Mouse (Mus musculus): ENCODE measurements around the gene Mycl. TPM values are rescaled to one million over a fixed set of nuclear protein-coding genes. Genes with fewer than 3 reads are reported as not detected.

The Mycl gene
- total and polyA plus RNA-seq, 3 experiments, result 0.38 to 0.51 (median 0.44) TPM

GRCm38 (mm10) chr4:122961100-122961567, 34.3 kb upstream of the Mycl start, which contains the start of gene Mfsd2a (continued):
- peak; percentile 78 for TF ChIP-seq SIN3A (IDR thresholded peaks at IDR 0.05; ENCODE audit: low read length)
- TF ChIP-seq NELFE (IDR thresholded peaks at IDR 0.05; ENCODE audit: low read depth, low read length), result peak; percentile 99
- peak; percentile 99 for TF ChIP-seq MYC (IDR thresholded peaks at IDR 0.05; ENCODE audit: low read depth, low read length)
- TF ChIP-seq MAFK (IDR thresholded peaks at IDR 0.05; ENCODE audit: insufficient replicate concordance, low read length), result 0 out of 2 replicates have a peak, but pooled peaks have one; percentile 24
- peak; percentile 100 for TF ChIP-seq POLR2A (IDR thresholded peaks at IDR 0.05; ENCODE audit: low read depth, low read length)
- TF ChIP-seq RCOR1 (conservative IDR thresholded peaks at IDR 0.05; ENCODE audit: low read depth, low read length), result no peak
- peak; percentile 66; the same call in 1 of the 2 replicates for TF ChIP-seq UBTF (IDR thresholded peaks at IDR 0.05; ENCODE audit: low read depth, low read length)
- no peak for TF ChIP-seq ZKSCAN1 (IDR thresholded peaks at IDR 0.05; ENCODE audit: borderline replicate concordance, low read depth, low read length)
- peak; percentile 18; the same call in 1 of the 2 replicates for TF ChIP-seq ELF1 (IDR thresholded peaks at IDR 0.05; ENCODE audit: low read depth, low read length)
- peak; percentile 86 for TF ChIP-seq CHD2 (IDR thresholded peaks at IDR 0.05; ENCODE audit: low read length)
- peak; percentile 32; the same call in 1 of the 2 replicates for TF ChIP-seq USF1 (IDR thresholded peaks at IDR 0.05; ENCODE audit: low read depth, low read length)
- no peak for TF ChIP-seq GABPA (IDR thresholded peaks at IDR 0.05; ENCODE audit: insufficient replicate concordance, low read depth, low read length)
- TF ChIP-seq JUND (conservative IDR thresholded peaks at IDR 0.05; ENCODE audit: low read depth, low read length), result no peak
- TF ChIP-seq MEF2A (IDR thresholded peaks at IDR 0.05; ENCODE audit: borderline replicate concordance, low read depth, low read length), result no peak
- TF ChIP-seq SMC3 (IDR thresholded peaks at IDR 0.05; ENCODE audit: low read depth, low read length), result no peak
- TF ChIP-seq USF2 (conservative IDR thresholded peaks at IDR 0.05; ENCODE audit: low read depth, low read length), result 0 out of 2 replicates have a peak, but pooled peaks have one; percentile 16
- TF ChIP-seq CTCF (conservative IDR thresholded peaks at IDR 0.05 in 1 of 2, IDR thresholded peaks at IDR 0.05 in 1 of 2; ENCODE audit: low read depth in 2 of 2, low read length in 2 of 2), result no peak
- TF ChIP-seq NRF1 (IDR thresholded peaks at IDR 0.05; ENCODE audit: low read depth, low read length), result peak; percentile 69
- peak; percentile 63 for TF ChIP-seq BHLHE40 (IDR thresholded peaks at IDR 0.05; ENCODE audit: low read depth, low read length)
- 0 out of 2 replicates have a peak, but pooled peaks have one; percentile 43 for TF ChIP-seq KAT2A (IDR thresholded peaks at IDR 0.05; ENCODE audit: insufficient replicate concordance, low read length)
- peak; percentile 34; the same call in 1 of the 2 replicates for TF ChIP-seq IRF4 (IDR thresholded peaks at IDR 0.05; ENCODE audit: low read depth, low read length)

- dilution Hi-C loops (cut with MboI; ENCODE audit: extremely low pct_ligation_motif_present, extremely low pct_unique_long_range_greater_than_20kb, low sequenced_read_pairs) (no loop called here), in situ Hi-C loops (cut with MboI; ENCODE audit: low pct_ligation_motif_present, low pct_unique_long_range_greater_than_20kb, low sequenced_read_pairs) (no loop called here)
- Histone ChIP-seq H3K27ac (ENCODE audit: insufficient read depth, low read depth) (no peak overlapping the region), H3K36me3 (replicated peaks in 1 of 2; ENCODE audit: control insufficient read depth in 1 of 2, insufficient read depth in 1 of 2, low read length in 1 of 2) (peaks cover 14 to 38% of the 10 kb centered on the region in 2 experiments), H3K4me2 (ENCODE audit: insufficient read depth, low read depth, poor library complexity, severe bottlenecking) (peak overlapping the region; percentile 56), H3K4me3 (replicated peaks in 1 of 3; ENCODE audit: low read depth in 2 of 3, low read length in 2 of 3, poor library complexity in 1 of 3) (peak overlapping the region; percentile 36 to 92 (median 79)), H3K9ac (ENCODE audit: insufficient read depth, low read depth) (peak overlapping the region; percentile 60), H3K9me3 (replicated peaks; ENCODE audit: low read length) (no peaks in the 10 kb centered on the region), H3K27me3 (replicated peaks) (no peaks in the 10 kb centered on the region), H3K79me2 (replicated peaks; ENCODE audit: control insufficient read depth, extremely low read depth, insufficient read depth, poor library complexity, severe bottlenecking) (peaks cover 24% of the 10 kb centered on the region), H3K4me1 (ENCODE audit: control insufficient read depth in 1 of 2, insufficient read depth in 2 of 2) (peaks cover 6 to 31% of the 10 kb centered on the region in 2 experiments; a peak in 3 of 4 replicates)
- no peak for DNase-seq (ENCODE audit: extremely low read depth)
- TF ChIP-seq GABPA (IDR thresholded peaks at IDR 0.05; ENCODE audit: insufficient replicate concordance, low read depth, low read length) (no peak), MXI1 (IDR thresholded peaks at IDR 0.05; ENCODE audit: low read depth, low read length) (no peak), MAZ (IDR thresholded peaks at IDR 0.05; ENCODE audit: low read depth, low read length) (no peak), TBP (conservative IDR thresholded peaks at IDR 0.05; ENCODE audit: low read depth, low read length) (no peak), JUND (conservative IDR thresholded peaks at IDR 0.05; ENCODE audit: low read depth, low read length) (no peak), EP300 (IDR thresholded peaks at IDR 0.05; ENCODE audit: low read length) (no peak)
Measured at GRCm38 (mm10) chr4:122961589-122961988, 33.9 kb upstream of the Mycl start.
